Mouse (Mus musculus): ENCODE results near the gene Tmem8b.

- no peak for TF ChIP-seq CTCF (IDR thresholded peaks at IDR 0.05; ENCODE audit: insufficient read depth, low read length)
- TF ChIP-seq POLR2A (IDR thresholded peaks at IDR 0.05; ENCODE audit: borderline replicate concordance, extremely low read depth, low read depth, low read length): no peak
Measured at GRCm38 (mm10) chr4:43669428-43669794, 640 bp downstream of the Tmem8b start.
